Mouse (Mus musculus) intestine, embryonic 15.5 days (tissue): Measurements from ENCODE around the gene Thada. TPM values are rescaled to one million over a fixed set of nuclear protein-coding genes. Genes with fewer than 3 reads are reported as not detected.

ENCODE experiments used
- ATAC-seq: fragments of 200-750 bp; cut with Nextera tagmentation; 2 replicates; pipeline ENCODE4 v1.8.0; 2017; ENCODE audit warnings: moderate TSS enrichment, moderate library complexity
- H3K27ac ChIP-seq: fragments of 300-500 bp; sonication (generic); 2 replicates; pipeline ENCODE4 v1.5.1; 2015; ENCODE audit warnings: mild to moderate bottlenecking, inconsistent platforms
- H3K27me3 ChIP-seq: fragments of 300-500 bp; sonication (generic); replicated peaks from 2 replicates; pipeline ENCODE4 v1.6.1; 2015; ENCODE audit warnings: inconsistent platforms
- H3K36me3 ChIP-seq: fragments of 300-500 bp; sonication (generic); 2 replicates; pipeline ENCODE4 v1.6.1; 2015; ENCODE audit warnings: inconsistent platforms
- H3K4me1 ChIP-seq: fragments of 300-500 bp; sonication (generic); replicated peaks from 2 replicates; pipeline ENCODE4 v1.6.1; 2015; ENCODE audit warnings: inconsistent platforms
- H3K4me2 ChIP-seq: fragments of 300-500 bp; sonication (generic); replicated peaks from 2 replicates; pipeline ENCODE4 v1.6.1; 2015; ENCODE audit warnings: mild to moderate bottlenecking, inconsistent platforms
- H3K4me3 ChIP-seq: fragments of 300-500 bp; sonication (generic); replicated peaks from 2 replicates; pipeline ENCODE4 v1.5.1; 2015; ENCODE audit warnings: inconsistent platforms
- H3K9ac ChIP-seq: fragments of 300-500 bp; sonication (generic); 2 replicates; pipeline ENCODE4 v1.6.1; 2015; ENCODE audit warnings: inconsistent platforms
- H3K9me3 ChIP-seq: fragments of 300-500 bp; sonication (generic); 2 replicates; pipeline ENCODE4 v1.6.1; 2016; ENCODE audit warnings: inconsistent platforms
- WGBS: fragments of 180-500 bp; shearing (Covaris S2); methylation state at CpG from one replicate; pipeline ENCODE4 v1.1.7; 2015; 5-methylcytosine and 5-hydroxymethylcytosine counted together
- polyA plus RNA-seq: library from polyadenylated mRNA; unstranded; fragments of >200 nt; fragmentation: Nextera tagmentation; extraction: Ambion mirVana; gene quantifications from 2 replicates; pipeline ENCODE4 v1.2.1, GENCODE M21; 2015

Thada gene
- polyA plus RNA-seq, 1 experiment from 2014 or later: 6.3 TPM

DNA sequence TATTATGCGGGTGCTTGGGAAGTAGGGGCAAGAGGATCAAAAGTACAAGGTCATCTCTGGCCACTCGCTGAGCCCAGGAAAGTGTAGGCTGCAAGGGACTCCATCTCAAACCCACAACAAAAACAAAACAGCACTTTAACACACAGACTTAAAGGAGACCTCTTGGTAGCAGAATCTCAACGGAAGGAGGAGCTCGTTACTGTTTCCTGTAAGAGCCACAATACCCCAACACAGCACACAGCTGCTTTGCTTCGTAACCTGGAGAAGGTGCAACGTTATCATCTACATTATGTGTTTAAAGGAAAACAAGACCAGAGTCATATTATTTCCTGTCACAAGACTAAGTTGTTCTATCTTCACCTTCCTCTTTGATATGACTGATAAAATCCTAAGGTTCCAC, 135.5 kb downstream of the Thada start:
- Histone ChIP-seq H3K4me2 (no peak overlapping the region), H3K9me3 (no peaks in the 10 kb centered on the region), H3K27me3 (no peaks in the 10 kb centered on the region), H3K36me3 (0 out of 2 replicates have a peak, but pooled peaks cover 6% of the 10 kb centered on the region), H3K9ac (no peak overlapping the region), H3K4me3 (no peak overlapping the region), H3K27ac (no peak overlapping the region), H3K4me1 (no peaks in the 10 kb centered on the region)
- no peak for ATAC-seq
- WGBS: 84% methylated on average over 6 of the region's 6 CpGs

DNA sequence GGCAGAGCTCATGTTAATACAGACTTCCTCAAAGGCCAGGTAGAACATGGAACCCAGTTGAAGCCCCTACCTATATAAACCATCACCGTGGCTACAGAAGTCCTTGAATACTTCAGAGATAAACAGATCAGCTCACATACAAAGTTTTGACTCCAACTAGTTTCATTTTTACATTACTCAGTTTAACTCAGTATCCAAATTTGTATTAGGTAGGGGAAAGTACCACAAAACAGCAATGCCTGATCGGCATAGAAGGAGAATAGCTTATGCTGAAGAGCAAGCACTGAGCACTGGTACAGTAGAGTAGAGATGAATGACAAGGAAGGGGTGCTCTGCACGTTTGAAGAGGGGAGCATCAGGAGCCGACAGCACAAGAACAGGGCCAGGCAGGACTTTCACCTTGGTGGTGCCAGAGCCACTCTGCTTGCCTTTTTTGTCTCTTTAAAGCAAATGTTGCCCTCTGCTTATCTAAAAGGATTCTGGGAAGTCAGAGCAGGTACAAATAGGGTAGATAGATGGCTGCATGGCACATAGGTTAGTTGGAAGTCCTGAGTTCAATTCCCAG, 136.0 kb downstream of the Thada start:
- Histone ChIP-seq H3K4me3 (no peak overlapping the region), H3K9me3 (no peaks in the 10 kb centered on the region), H3K9ac (no peak overlapping the region), H3K4me2 (no peak overlapping the region), H3K4me1 (no peaks in the 10 kb centered on the region), H3K27ac (no peak overlapping the region), H3K36me3 (0 out of 2 replicates have a peak, but pooled peaks cover 6% of the 10 kb centered on the region), H3K27me3 (no peaks in the 10 kb centered on the region)
- WGBS: 86% methylated on average over 4 of the region's 4 CpGs
- no peak for ATAC-seq

DNA sequence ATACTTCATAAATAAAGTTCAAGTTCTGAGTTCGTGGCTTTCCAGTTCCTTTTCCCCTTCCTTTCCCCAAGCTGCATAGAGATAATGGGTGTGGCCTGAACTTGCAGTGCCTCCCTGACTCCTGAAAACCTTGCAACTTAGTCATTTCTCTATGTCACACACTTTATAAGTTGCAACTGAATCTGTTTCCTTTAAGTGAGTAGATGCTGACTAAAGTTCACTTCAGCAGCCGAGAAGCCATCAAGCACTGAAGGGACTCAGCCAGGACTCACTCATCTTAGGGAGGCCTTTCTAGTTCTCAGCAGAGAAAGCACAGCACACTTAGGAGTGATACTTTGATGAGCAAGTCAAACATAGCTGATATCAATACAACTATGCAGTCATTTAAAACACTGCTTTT, 137.5 kb downstream of the Thada start:
- WGBS: 54% methylated on average over 2 of the region's 2 CpGs
- H3K27ac ChIP-seq: no peak overlapping the region
- no peak overlapping the region for H3K4me3 ChIP-seq
- no peaks in the 10 kb centered on the region for H3K4me1 ChIP-seq
- ATAC-seq: no peak
- H3K4me2 ChIP-seq: no peak overlapping the region
- no peaks in the 10 kb centered on the region for H3K27me3 ChIP-seq
- no peaks in the 10 kb centered on the region for H3K9me3 ChIP-seq
- no peak overlapping the region for H3K9ac ChIP-seq
- 0 out of 2 replicates have a peak, but pooled peaks cover 6% of the 10 kb centered on the region for H3K36me3 ChIP-seq

DNA sequence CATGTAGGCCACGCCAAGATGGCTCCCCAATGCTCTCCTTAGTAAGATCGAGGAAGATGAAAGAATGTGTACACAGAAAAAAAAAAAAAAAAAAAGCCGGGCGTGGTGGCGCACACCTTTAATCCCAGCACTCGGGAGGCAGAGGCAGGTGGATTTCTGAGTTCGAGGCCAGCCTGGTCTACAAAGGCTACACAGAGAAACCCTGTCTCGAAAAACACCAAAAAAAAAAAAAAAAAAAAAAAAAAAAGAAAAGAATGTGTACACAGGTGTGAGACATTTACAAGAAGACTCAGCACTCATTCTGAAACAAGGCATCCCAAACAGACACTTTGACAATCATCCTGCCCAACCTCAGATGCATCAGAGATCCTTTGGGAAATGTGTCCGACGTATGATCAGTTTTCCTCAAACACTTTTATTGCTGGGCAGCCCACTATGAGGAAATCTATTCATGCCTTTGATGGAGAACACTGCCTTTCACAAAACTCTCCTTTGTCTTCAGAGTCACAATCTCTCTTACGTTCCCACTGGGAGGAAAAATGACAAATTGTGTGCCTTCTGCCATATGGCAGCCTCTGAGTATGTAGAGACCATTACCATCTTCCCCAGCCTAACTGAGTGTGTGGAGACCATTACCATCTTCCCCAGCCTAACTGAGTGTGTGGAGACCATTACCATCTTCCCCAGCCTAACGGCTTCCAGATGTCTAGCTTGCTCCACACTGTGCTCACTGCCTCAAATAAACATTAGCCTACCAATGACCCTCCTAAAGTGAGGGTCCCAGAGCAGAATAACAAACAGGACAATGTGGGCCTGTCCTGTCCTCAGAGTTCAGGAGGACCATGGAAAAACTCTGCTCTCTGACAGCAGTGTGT, 138.7 kb downstream of the Thada start:
- Histone ChIP-seq H3K27me3 (no peaks in the 10 kb centered on the region), H3K4me3 (no peak overlapping the region)
- 83% methylated on average over 12 of the region's 12 CpGs for WGBS

GRCm38 (mm10) chr17:84322176-84322575, 143.8 kb downstream of the Thada start:
- Histone ChIP-seq H3K9ac (no peak overlapping the region), H3K27ac (no peak overlapping the region), H3K27me3 (no peaks in the 10 kb centered on the region), H3K4me2 (no peak overlapping the region), H3K4me3 (no peak overlapping the region), H3K4me1 (0 out of 2 replicates have a peak, but pooled peaks cover 3% of the 10 kb centered on the region), H3K36me3 (0 out of 2 replicates have a peak, but pooled peaks cover 6% of the 10 kb centered on the region), H3K9me3 (no peaks in the 10 kb centered on the region)
- WGBS: 77% methylated on average over 4 of the region's 4 CpGs
- no peak for ATAC-seq

More for the DNA sequence above, 138.7 kb downstream of the Thada start:
- no peaks in the 10 kb centered on the region for H3K9me3 ChIP-seq
- ATAC-seq: no peak
- no peaks in the 10 kb centered on the region for H3K4me1 ChIP-seq
- H3K9ac ChIP-seq: no peak overlapping the region
- H3K36me3 ChIP-seq: 0 out of 2 replicates have a peak, but pooled peaks cover 6% of the 10 kb centered on the region
- no peak overlapping the region for H3K27ac ChIP-seq
- no peak overlapping the region for H3K4me2 ChIP-seq

GRCm38 (mm10) chr17:84321351-84321750, 144.7 kb downstream of the Thada start:
- 0 out of 2 replicates have a peak, but pooled peaks cover 3% of the 10 kb centered on the region for H3K4me1 ChIP-seq
- WGBS: 69% methylated on average over 5 of the region's 5 CpGs

GRCm38 (mm10) chr17:84320576-84320975, 145.4 kb downstream of the Thada start:
- H3K27ac ChIP-seq: no peak overlapping the region
- H3K9me3 ChIP-seq: no peaks in the 10 kb centered on the region
- H3K4me1 ChIP-seq: 0 out of 2 replicates have a peak, but pooled peaks cover 3% of the 10 kb centered on the region
- H3K4me2 ChIP-seq: no peak overlapping the region
- WGBS: 97% methylated on average over 1 of the region's 1 CpGs
- no peaks in the 10 kb centered on the region for H3K27me3 ChIP-seq
- no peak overlapping the region for H3K4me3 ChIP-seq
- H3K36me3 ChIP-seq: no peaks in the 10 kb centered on the region
- no peak for ATAC-seq
- H3K9ac ChIP-seq: no peak overlapping the region

More at GRCm38 (mm10) chr17:84321351-84321750, 144.7 kb downstream of the Thada start:
- Histone ChIP-seq H3K9ac (no peak overlapping the region), H3K4me3 (no peak overlapping the region), H3K27ac (no peak overlapping the region), H3K36me3 (0 out of 2 replicates have a peak, but pooled peaks cover 4% of the 10 kb centered on the region), H3K9me3 (no peaks in the 10 kb centered on the region), H3K4me2 (no peak overlapping the region), H3K27me3 (no peaks in the 10 kb centered on the region)
- no peak for ATAC-seq

GRCm38 (mm10) chr17:84314341-84314740, 151.7 kb downstream of the Thada start:
- Histone ChIP-seq H3K4me3 (no peak overlapping the region), H3K27ac (no peak overlapping the region), H3K27me3 (no peaks in the 10 kb centered on the region), H3K9me3 (no peaks in the 10 kb centered on the region), H3K4me2 (no peak overlapping the region), H3K9ac (no peak overlapping the region), H3K4me1 (no peaks in the 10 kb centered on the region), H3K36me3 (no peaks in the 10 kb centered on the region)
- WGBS: 96% methylated on average over 7 of the region's 7 CpGs
- no peak for ATAC-seq

DNA sequence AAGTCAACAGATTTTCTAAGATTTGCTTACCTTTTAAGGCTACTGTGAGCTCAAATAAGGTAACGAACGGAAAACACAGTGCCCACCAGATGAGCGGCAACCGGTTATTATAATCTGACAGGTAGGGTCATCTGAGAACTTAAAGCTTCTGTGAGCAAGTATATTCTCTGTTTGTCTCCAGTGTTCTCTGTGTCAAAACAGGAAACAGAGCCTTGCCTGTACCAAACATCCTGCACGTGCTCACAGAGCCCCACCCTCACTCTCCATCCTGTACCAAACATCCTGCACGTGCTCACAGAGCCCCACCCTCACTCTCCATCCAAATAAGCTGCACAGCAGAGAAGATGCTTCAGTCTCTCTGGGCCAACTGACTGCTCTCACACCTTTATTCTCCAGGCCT, 152.5 kb downstream of the Thada start:
- no peaks in the 10 kb centered on the region for H3K36me3 ChIP-seq
- H3K9me3 ChIP-seq: no peaks in the 10 kb centered on the region
- WGBS: 70% methylated on average over 6 of the region's 6 CpGs
- no peaks in the 10 kb centered on the region for H3K27me3 ChIP-seq
- H3K27ac ChIP-seq: no peak overlapping the region
- no peaks in the 10 kb centered on the region for H3K4me1 ChIP-seq
- no peak for ATAC-seq
- H3K9ac ChIP-seq: no peak overlapping the region
- no peak overlapping the region for H3K4me3 ChIP-seq
- H3K4me2 ChIP-seq: no peak overlapping the region

DNA sequence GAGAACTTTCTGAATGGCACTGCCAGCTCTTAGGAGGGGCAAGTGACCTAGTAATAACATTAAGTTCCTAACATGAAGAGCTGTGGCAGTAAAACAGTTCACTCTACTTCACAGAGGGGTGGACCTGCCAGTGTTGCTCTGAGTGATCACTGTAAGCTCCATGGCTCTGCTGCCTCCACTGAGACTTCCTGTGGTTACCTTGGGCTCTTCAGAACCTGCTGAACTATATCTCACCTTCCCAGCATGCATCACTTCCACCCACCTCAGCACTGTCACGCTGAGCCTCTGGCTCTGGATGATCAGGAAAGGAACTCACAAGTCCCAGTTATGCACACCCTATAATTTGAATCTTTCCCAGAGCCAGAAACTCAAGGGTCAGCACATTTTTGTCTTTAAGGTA, 159.9 kb downstream of the Thada start:
- H3K9me3 ChIP-seq: no peaks in the 10 kb centered on the region
- 83% methylated on average over 1 of the region's 1 CpGs for WGBS
- no peak overlapping the region for H3K4me2 ChIP-seq
- no peaks in the 10 kb centered on the region for H3K4me1 ChIP-seq
- ATAC-seq: no peak
- H3K9ac ChIP-seq: no peak overlapping the region
- H3K4me3 ChIP-seq: no peak overlapping the region
- H3K36me3 ChIP-seq: 0 out of 2 replicates have a peak, but pooled peaks cover 4% of the 10 kb centered on the region
- no peak overlapping the region for H3K27ac ChIP-seq
- no peaks in the 10 kb centered on the region for H3K27me3 ChIP-seq

GRCm38 (mm10) chr17:84305074-84305473, 160.9 kb downstream of the Thada start:
- WGBS: 89% methylated on average over 5 of the region's 5 CpGs
- no peak overlapping the region for H3K4me2 ChIP-seq
- no peak overlapping the region for H3K27ac ChIP-seq
- 0 out of 2 replicates have a peak, but pooled peaks cover 4% of the 10 kb centered on the region for H3K36me3 ChIP-seq
- no peaks in the 10 kb centered on the region for H3K4me1 ChIP-seq
- H3K9ac ChIP-seq: no peak overlapping the region
- H3K27me3 ChIP-seq: no peaks in the 10 kb centered on the region
- H3K4me3 ChIP-seq: no peak overlapping the region
- H3K9me3 ChIP-seq: no peaks in the 10 kb centered on the region
- no peak for ATAC-seq

DNA sequence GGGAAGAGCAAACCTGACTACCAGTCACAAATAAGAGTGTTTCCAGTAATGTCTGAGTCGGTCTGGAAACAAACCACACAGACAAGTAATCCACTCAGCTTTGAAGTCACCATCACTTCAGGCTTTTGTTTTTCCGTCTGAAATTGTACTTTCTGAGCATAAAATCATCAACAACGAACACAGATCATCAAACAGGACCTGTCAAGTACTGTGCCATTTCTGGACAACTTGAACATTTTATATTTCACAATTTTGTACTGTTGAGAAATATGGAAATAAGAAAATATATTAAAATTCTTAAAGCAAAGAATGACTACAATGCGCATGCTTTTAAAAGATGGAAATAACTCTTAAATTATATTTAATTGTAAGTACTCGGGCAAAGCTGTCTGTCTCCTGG, 161.9 kb downstream of the Thada start:
- Histone ChIP-seq H3K27me3 (no peaks in the 10 kb centered on the region), H3K27ac (no peak overlapping the region), H3K9me3 (no peaks in the 10 kb centered on the region), H3K9ac (no peak overlapping the region), H3K36me3 (0 out of 2 replicates have a peak, but pooled peaks cover 4% of the 10 kb centered on the region), H3K4me2 (no peak overlapping the region), H3K4me3 (no peak overlapping the region), H3K4me1 (no peaks in the 10 kb centered on the region)
- WGBS: 83% methylated on average over 5 of the region's 5 CpGs
- ATAC-seq: no peak
